Mouse (Mus musculus): Measurements from ENCODE around the gene A930002H24Rik.

A930002H24Rik gene

DNA sequence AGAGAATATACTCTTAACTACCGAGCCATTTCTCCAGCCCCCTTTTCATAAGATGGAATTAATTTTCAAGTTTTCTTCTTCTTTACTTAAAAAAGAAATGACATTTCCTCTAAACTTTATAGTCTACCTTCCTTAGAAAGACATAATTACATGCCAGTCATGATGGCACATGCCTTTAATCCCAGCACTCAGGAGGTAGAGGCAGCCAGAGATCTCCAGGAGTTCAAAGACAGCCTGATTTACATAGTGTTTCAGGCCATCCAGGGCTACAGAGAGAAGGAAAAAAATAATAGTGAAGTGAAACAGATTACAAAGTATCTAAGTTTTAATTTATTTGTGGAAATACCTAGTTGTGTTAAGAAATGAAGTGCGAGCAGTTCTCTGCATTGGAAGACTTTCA, 27.4 kb downstream of the A930002H24Rik start:
- DNase-seq (ENCODE audit: low spot score in 2 of 2), result no peak

DNA sequence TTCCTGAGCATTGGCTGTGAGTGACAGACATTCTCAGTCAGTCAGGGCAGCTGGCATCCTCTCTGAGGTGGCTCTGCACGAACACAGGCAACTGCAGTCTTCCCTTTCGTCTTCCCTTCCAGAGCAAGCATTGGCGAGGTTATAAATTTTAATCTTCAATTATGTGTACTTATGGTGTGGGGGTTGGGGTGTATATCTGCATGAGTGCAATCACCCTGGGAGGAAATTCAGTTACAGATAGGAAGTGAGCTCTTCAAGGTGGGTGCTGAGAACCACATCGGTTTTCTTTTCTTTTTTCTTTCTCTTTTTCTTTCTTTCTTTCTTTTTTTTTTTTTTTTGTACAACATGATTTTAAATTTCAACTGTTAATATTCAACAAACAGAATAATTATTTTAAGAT, 32.0 kb downstream of the A930002H24Rik start:
- no peak for DNase-seq (ENCODE audit: low spot score in 2 of 2)

DNA sequence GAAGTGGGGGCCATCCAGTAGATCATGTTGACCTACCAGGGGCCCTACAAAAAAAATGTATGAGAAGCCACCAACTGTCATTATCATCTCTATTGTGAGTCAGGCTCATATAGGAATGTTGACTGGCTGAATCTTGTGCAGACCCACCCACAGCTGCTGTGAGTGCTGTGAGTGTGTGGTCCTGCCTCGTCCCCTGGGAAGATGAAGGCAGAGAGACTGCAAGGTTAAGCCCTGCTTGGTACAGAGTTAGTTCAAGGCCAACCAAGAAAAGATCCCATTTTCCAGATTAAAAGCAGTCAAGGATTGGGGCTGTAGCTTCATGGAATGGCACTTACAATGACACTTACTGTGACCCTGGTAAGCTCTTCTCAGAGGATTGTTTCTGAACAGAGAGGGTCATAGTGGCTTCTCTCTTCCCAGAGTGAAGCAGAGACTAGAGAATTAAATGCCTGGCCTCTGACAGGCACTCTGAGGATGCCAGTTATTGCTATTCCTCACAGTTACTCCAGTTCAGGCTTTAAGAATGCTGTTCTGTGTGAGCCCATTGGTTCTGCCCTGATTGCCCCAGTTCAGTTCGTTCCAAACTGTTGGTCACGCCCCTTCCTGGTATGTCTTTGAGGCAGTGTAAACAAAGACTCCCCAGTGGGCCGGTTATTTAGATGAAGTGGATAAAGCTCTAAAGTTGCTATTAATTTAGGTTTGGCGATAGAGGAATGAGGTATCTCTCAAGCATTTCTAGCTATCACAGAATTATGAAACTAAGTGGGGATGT, 34.8 kb downstream of the A930002H24Rik start:
- no peak for DNase-seq (ENCODE audit: low spot score in 2 of 2)

DNA sequence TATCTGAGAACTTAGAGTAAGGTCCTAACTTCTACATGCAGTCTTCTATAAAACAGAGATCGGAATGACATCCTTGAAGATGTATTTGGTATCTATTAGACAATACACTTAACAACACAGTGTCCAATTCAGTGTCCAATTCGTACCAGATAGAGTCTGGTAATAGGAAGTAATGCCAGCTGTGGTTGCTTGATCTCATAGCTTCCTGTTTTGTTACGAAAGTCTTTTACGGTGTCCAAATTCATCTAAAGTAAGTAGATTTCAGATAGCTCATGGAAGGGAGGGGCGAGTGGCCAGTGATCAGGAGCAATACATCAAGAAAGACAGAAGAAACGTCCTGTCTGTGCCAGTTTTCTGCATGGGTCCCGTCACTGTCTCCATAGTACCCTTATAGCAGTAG, 36.8 kb downstream of the A930002H24Rik start:
- DNase-seq (ENCODE audit: low spot score in 2 of 2), result no peak

DNA sequence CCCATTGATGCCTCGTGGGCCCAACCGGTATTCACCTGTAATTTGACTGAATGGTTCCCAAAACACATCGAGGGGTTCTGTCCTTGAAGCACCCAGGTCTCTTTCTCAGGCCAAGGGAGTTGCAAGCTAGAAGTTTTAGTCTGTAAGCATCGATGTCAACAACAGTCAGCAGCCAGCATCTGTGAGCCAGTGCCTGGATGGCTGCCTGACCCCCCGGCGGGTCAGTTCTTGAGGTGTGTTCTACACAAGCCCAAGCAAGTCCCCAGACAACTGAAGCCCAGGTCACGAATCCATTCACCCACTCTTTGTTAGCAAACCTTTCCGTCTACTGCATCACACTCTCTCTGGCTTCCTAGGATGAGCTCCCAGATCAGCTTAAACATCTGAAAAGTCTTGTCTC, 37.4 kb downstream of the A930002H24Rik start:
- DNase-seq (ENCODE audit: low spot score in 2 of 2), result no peak

DNA sequence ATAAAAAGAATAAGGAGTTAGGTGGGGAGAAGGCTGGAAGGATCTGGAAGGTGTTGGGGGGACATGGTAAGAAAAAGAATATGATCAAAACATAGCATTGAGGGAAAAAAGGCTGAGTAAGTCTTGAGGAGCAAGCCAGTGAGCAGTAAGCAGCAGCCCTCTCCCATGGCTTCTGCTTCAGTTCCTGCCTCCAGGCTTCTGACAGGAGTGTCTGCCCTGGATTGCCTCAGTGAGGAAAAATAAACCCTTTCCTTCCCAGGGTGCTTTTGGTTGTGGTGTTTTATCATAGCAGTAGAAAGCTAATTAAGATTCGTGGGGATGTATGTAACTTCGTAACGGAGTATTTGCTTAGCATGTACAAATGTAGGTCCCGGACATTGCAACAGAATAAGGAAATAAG, 39.5 kb downstream of the A930002H24Rik start:
- no peak for DNase-seq (ENCODE audit: low spot score in 2 of 2)

DNA sequence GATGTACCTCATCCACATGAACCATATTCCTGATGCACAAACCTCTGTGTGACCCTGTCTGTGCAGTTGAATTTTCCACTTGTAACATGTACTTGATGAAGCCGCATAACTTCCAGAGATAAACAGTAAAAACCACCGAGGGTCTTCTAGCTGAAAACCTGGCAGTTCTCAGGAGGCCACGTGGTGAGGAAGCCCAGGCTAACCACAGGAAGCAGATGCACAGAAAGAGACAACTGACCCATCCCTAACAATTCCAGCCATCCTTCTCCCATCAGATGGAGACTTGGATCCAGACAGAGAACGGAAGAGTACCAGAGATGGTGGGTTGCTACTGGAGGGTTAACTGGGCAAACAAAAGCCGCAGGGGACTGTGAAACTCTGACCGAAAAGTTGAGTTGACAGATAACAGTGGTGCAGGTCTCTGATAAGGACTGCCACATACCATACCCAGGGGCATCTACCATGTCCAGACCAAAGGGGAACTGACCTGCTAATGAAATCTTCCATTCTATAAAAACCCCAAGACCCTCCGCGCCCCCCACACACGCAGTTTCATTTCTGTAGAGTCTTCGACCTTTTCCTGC, 45.1 kb downstream of the A930002H24Rik start:
- no peak for DNase-seq (ENCODE audit: low spot score in 2 of 2)

DNA sequence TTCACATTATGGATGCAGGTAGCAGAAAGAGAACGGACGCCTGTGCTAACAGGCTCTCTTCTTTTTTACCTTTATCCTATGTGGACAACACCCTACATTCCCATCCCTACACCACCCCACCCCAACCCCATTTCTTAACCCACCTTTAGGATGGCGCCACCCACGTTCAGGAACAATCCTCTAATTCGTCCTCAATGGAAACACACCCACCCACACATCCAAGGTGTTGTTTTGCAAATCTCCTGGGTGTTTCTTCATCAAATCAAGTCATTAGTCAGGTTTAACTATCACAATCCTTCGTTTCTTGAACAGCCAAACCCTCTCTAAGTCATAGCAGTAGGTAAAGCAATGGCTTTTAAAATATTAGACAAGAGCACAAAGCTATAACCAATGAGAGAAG, 50.0 kb downstream of the A930002H24Rik start:
- DNase-seq (ENCODE audit: low spot score in 2 of 2), result no peak

Measured in spleen, postnatal 14 days (tissue).